Mouse (Mus musculus): Measurements from ENCODE around the gene Slc25a35. TPM values are rescaled to one million over a fixed set of nuclear protein-coding genes. Genes with fewer than 3 reads are reported as not detected.
A peak's percentile ranks its signal among the peaks of the same experiment; 100 is the strongest.
"Not testable (repeated sequence)": the region's sequence is repeated elsewhere in the genome, so short reads cannot be mapped to it uniquely, and the experiment has no call there.

The Slc25a35 gene
- total RNA-seq, 1 experiment: 2.7 TPM

- Histone ChIP-seq H3K9me3 (ENCODE audit: control insufficient read depth, insufficient read depth, low read depth, low read length) (no peaks in the 10 kb centered on the region), H3K4me3 (ENCODE audit: insufficient read depth in 1 of 2, low read depth in 1 of 2, low read length in 2 of 2, poor library complexity in 1 of 2, severe bottlenecking in 1 of 2) (no peak overlapping the region), H3K9ac (ENCODE audit: insufficient read depth, low read depth, low read length, poor library complexity, severe bottlenecking) (0 out of 2 replicates have a peak overlapping the region, but pooled peaks have one; percentile 20), H3K36me3 (ENCODE audit: control insufficient read depth, insufficient read depth, low read length, poor library complexity, severe bottlenecking) (peaks cover 48% of the 10 kb centered on the region), H3K27ac (ENCODE audit: insufficient read depth, low read depth, low read length, poor library complexity, severe bottlenecking) (no peak overlapping the region), H3K4me1 (ENCODE audit: control insufficient read depth in 2 of 2, insufficient read depth in 2 of 2, low read length in 2 of 2, poor library complexity in 1 of 2) (peaks cover 2 to 6% of the 10 kb centered on the region in 2 experiments; a peak in 3 of 4 replicates)
- in situ Hi-C loops (cut with MboI; ENCODE audit: low sequenced_read_pairs in 2 of 2, unreplicated experiment in 2 of 2): no loop called here
- TF ChIP-seq HCFC1 (IDR thresholded peaks at IDR 0.05; ENCODE audit: borderline replicate concordance, insufficient read depth, low read length): no peak
- TF ChIP-seq ZNF384 (IDR thresholded peaks at IDR 0.05; ENCODE audit: low read depth, low read length): no peak
- TF ChIP-seq MAFK (IDR thresholded peaks at IDR 0.05; ENCODE audit: insufficient read depth, low read depth, low read length): no peak
- no peak for TF ChIP-seq ZC3H11A (IDR thresholded peaks at IDR 0.05; ENCODE audit: borderline replicate concordance, low read depth, low read length)
- no peak for TF ChIP-seq CHD2 (IDR thresholded peaks at IDR 0.05; ENCODE audit: low read depth, low read length)
- no peak for DNase-seq (ENCODE audit: low read depth, low spot score)
Measured at GRCm38 (mm10) chr11:69005193-69005592, 37.3 kb downstream of the Slc25a35 start.

- in situ Hi-C loops (cut with MboI; ENCODE audit: low sequenced_read_pairs in 2 of 2, unreplicated experiment in 2 of 2): not testable (repeated sequence)
Measured at GRCm38 (mm10) chr11:69006575-69006974, 38.6 kb downstream of the Slc25a35 start.

GRCm38 (mm10) chr11:69008182-69009121 is 40.5 kb downstream of the Slc25a35 start, which contains the start of gene Pfas:
Gene Pfas, minus strand, starts transcription at chr11:69008460.
- H3K9me3 ChIP-seq (ENCODE audit: control insufficient read depth, insufficient read depth, low read depth, low read length): no peaks in the 10 kb centered on the region
- H3K27ac ChIP-seq (ENCODE audit: insufficient read depth, low read depth, low read length, poor library complexity, severe bottlenecking): peak within 1 kb of the TSS; percentile 87
- DNase-seq (ENCODE audit: low read depth, low spot score): peak; percentile 97
- peaks cover 18% of the 10 kb centered on the region for H3K36me3 ChIP-seq (ENCODE audit: control insufficient read depth, insufficient read depth, low read length, poor library complexity, severe bottlenecking)
- peak within 1 kb of the TSS; percentile 95 to 98 for H3K4me3 ChIP-seq (ENCODE audit: insufficient read depth in 1 of 2, low read depth in 1 of 2, low read length in 2 of 2, poor library complexity in 1 of 2, severe bottlenecking in 1 of 2)
- peak within 1 kb of the TSS; percentile 100 for H3K9ac ChIP-seq (ENCODE audit: insufficient read depth, low read depth, low read length, poor library complexity, severe bottlenecking)
- TF ChIP-seq ZNF384 (IDR thresholded peaks at IDR 0.05; ENCODE audit: low read depth, low read length) (0 out of 2 replicates have a peak, but pooled peaks have one; percentile 49), MAFK (IDR thresholded peaks at IDR 0.05; ENCODE audit: insufficient read depth, low read depth, low read length) (no peak), HCFC1 (IDR thresholded peaks at IDR 0.05; ENCODE audit: borderline replicate concordance, insufficient read depth, low read length) (peak; percentile 83), ZC3H11A (IDR thresholded peaks at IDR 0.05; ENCODE audit: borderline replicate concordance, low read depth, low read length) (no peak), CHD2 (IDR thresholded peaks at IDR 0.05; ENCODE audit: low read depth, low read length) (no peak)
- peaks cover 2 to 6% of the 10 kb centered on the region in 2 experiments; a peak in 3 of 4 replicates for H3K4me1 ChIP-seq (ENCODE audit: control insufficient read depth in 2 of 2, insufficient read depth in 2 of 2, low read length in 2 of 2, poor library complexity in 1 of 2)
- in situ Hi-C loops (cut with MboI; ENCODE audit: low sequenced_read_pairs in 2 of 2, unreplicated experiment in 2 of 2): no loop called here

More at GRCm38 (mm10) chr11:69006575-69006974, 38.6 kb downstream of the Slc25a35 start:
- not testable (repeated sequence) for H3K4me3 ChIP-seq (ENCODE audit: insufficient read depth in 1 of 2, low read depth in 1 of 2, low read length in 2 of 2, poor library complexity in 1 of 2, severe bottlenecking in 1 of 2); H3K4me1 ChIP-seq (ENCODE audit: control insufficient read depth in 2 of 2, insufficient read depth in 2 of 2, low read length in 2 of 2, poor library complexity in 1 of 2); H3K27ac ChIP-seq (ENCODE audit: insufficient read depth, low read depth, low read length, poor library complexity, severe bottlenecking); DNase-seq (ENCODE audit: low read depth, low spot score); H3K9me3 ChIP-seq (ENCODE audit: control insufficient read depth, insufficient read depth, low read depth, low read length)
- H3K9ac ChIP-seq (ENCODE audit: insufficient read depth, low read depth, low read length, poor library complexity, severe bottlenecking): peak overlapping the region; percentile 100; the same call in 1 of the 2 replicates
- H3K36me3 ChIP-seq (ENCODE audit: control insufficient read depth, insufficient read depth, low read length, poor library complexity, severe bottlenecking): peaks cover 34% of the 10 kb centered on the region

- TF ChIP-seq CHD2 (IDR thresholded peaks at IDR 0.05; ENCODE audit: low read depth, low read length) (no peak), MAFK (IDR thresholded peaks at IDR 0.05; ENCODE audit: insufficient read depth, low read depth, low read length) (no peak), ZC3H11A (IDR thresholded peaks at IDR 0.05; ENCODE audit: borderline replicate concordance, low read depth, low read length) (no peak), HCFC1 (IDR thresholded peaks at IDR 0.05; ENCODE audit: borderline replicate concordance, insufficient read depth, low read length) (no peak), ZNF384 (IDR thresholded peaks at IDR 0.05; ENCODE audit: low read depth, low read length) (no peak)
- in situ Hi-C loops (cut with MboI; ENCODE audit: low sequenced_read_pairs in 2 of 2, unreplicated experiment in 2 of 2): no loop called here
- Histone ChIP-seq H3K36me3 (ENCODE audit: control insufficient read depth, insufficient read depth, low read length, poor library complexity, severe bottlenecking) (peaks cover 15% of the 10 kb centered on the region), H3K9ac (ENCODE audit: insufficient read depth, low read depth, low read length, poor library complexity, severe bottlenecking) (no peak overlapping the region), H3K27ac (ENCODE audit: insufficient read depth, low read depth, low read length, poor library complexity, severe bottlenecking) (no peak overlapping the region), H3K9me3 (ENCODE audit: control insufficient read depth, insufficient read depth, low read depth, low read length) (no peaks in the 10 kb centered on the region), H3K4me3 (ENCODE audit: insufficient read depth in 1 of 2, low read depth in 1 of 2, low read length in 2 of 2, poor library complexity in 1 of 2, severe bottlenecking in 1 of 2) (no peak overlapping the region), H3K4me1 (ENCODE audit: control insufficient read depth in 2 of 2, insufficient read depth in 2 of 2, low read length in 2 of 2, poor library complexity in 1 of 2) (peaks cover 5 to 6% of the 10 kb centered on the region in 2 experiments)
- DNase-seq (ENCODE audit: low read depth, low spot score): no peak
Measured at GRCm38 (mm10) chr11:69009508-69009907, 41.6 kb downstream of the Slc25a35 start.
